Mouse (Mus musculus) B cell, adult 62 days (primary cell): ENCODE results near the gene Il3ra. TPM values are rescaled to one million over a fixed set of nuclear protein-coding genes. Genes with fewer than 3 reads are reported as not detected.

Experiments used
- total RNA-seq: library from RNA; stranded (reverse); gene quantifications from 4 replicates; pipeline ENCODE4 v1.2.4, GENCODE M21; 2023

The Il3ra gene
- total RNA-seq: 23.8 to 32.3 TPM (median 28.4 TPM) in 4 replicates

DNA sequence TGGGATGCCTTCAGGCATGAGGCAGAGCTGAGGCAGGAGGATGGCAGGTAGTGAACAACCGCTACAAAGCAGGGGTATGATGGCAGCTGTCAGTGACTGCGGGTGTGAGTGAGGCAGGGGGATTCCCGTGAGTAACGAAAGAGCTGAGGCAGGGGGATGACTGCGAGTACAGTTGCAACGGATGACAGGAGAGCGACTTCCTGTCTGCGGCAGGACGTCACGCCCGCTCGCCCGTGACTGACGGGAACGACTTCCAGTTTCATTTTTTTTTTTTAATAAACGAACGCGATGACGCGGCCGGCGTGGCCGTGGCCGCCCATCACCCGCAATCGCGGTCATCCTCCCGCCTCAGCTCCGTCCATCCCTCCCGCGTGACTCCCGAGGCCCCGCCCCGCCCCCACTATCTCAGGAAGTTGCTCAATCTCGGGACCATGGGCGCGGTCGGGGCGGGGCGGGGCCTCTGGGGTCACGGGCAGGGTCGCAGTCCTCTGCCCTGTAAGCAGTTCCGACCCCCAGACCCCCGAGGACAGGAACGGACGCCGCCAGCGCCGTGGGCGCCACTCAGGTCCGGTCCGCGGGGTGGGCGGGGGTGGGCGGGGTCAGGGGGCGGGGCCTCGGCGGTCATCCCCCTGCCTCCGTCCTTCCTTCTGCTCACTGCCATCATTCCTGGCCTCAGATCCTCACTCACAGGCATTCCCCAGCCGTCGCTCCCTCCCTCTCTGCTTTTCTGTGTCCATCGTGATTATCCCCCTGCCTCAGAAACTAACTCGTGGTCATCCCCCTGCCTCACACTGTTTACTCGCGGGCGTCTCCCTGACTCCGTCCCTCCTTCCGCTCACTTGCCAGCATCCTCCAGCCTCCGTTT, at the start of gene Il3ra:
Gene Il3ra (plus strand): TSS at position 328 of the 865 bp plus-strand sequence.

DNA sequence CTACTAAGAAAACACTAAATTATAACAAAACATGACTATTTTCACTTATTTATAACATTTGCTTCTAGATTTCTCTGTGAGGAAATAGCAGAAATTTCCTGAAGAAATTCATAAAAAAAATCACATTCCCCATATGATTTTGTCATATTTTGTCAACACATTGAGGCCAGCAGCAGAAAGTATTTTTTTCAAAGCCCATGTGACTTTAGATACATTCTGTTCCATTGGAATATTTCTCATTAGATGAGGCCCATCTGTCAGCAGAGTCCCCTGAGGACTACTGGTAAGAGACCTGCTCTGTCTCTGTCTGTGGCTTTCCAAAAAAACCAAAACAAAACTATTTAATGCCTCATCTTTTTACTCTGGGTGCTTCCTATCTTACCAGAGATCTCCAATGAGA, 23.5 kb upstream of the Il3ra start, which contains the start of gene Olfr31:
Gene Olfr31 (plus strand): TSS at position 301 of the 400 bp plus-strand sequence.

DNA sequence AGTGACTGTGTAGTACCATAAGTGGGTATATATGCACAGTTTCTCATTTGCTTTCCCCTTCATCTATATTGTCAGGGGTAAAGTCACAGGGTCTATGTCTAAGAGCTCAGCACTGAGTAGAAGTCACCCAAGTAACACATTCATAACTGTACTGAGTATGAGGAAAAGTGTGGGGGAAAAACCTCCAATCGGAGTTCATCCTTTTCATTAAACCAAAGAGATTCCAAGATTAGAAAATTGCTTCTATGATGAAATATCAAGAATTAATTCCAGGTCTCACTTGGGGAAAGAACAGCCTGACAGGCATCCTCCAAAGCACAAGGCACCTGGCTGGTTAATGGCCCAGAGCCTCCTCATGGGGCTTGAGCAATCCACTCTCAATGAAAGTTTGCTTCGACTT, 54.9 kb downstream of the Il3ra start, which contains the start of gene Olfr721-ps1:
Gene Olfr721-ps1 (plus strand): TSS at position 301 of the 400 bp plus-strand sequence.

Other genes with a start within 250 kb of the Il3ra start
- gene Psmd6, start 225.3 kb upstream of the Il3ra start, total RNA-seq: 93.3 to 106 TPM (median 94.5 TPM) in 4 replicates
- gene Olfr720, start 159.4 kb upstream of the Il3ra start, total RNA-seq: not detected in 4 replicates
- not detected in 4 replicates for gene Olfr31, start 23.4 kb upstream of the Il3ra start, total RNA-seq
- not detected in 4 replicates for gene Olfr721-ps1, start 55.0 kb downstream of the Il3ra start, total RNA-seq